Mouse (Mus musculus) hindbrain, embryonic 16.5 days (tissue): ENCODE data around the gene Dnajb5. TPM values are rescaled to one million over a fixed set of nuclear protein-coding genes. Genes with fewer than 3 reads are reported as not detected.
A peak's percentile ranks its signal among the peaks of the same experiment; 100 is the strongest.

ENCODE experiments used
- ATAC-seq: fragments of 200-750 bp; cut with Nextera tagmentation; 2 replicates; pipeline ENCODE4 v1.8.0; 2017; ENCODE audit warnings: moderate TSS enrichment, moderate library complexity
- H3K27ac ChIP-seq: fragments of 300-500 bp; sonication (generic); 2 replicates; pipeline ENCODE4 v1.5.1; 2014; ENCODE audit warnings: low read depth, mild to moderate bottlenecking, control low read depth, low read length, moderate library complexity
- H3K27me3 ChIP-seq: fragments of 300-500 bp; sonication (generic); replicated peaks from 2 replicates; pipeline ENCODE4 v1.6.1; 2014; ENCODE audit warnings: low read length; ENCODE audit not compliant: control insufficient read depth, insufficient read depth
- H3K36me3 ChIP-seq: fragments of 300-500 bp; sonication (generic); 2 replicates; pipeline ENCODE4 v1.6.1; 2014; ENCODE audit warnings: mild to moderate bottlenecking, low read length, moderate library complexity, mixed read lengths; ENCODE audit not compliant: control insufficient read depth, insufficient read depth
- H3K4me1 ChIP-seq: fragments of 300-500 bp; sonication (generic); 2 replicates; pipeline ENCODE4 v1.6.1; 2014; ENCODE audit warnings: low read depth, low read length; ENCODE audit not compliant: control insufficient read depth, insufficient read depth
- H3K4me2 ChIP-seq: fragments of 300-500 bp; sonication (generic); 2 replicates; pipeline ENCODE4 v1.6.1; 2014; ENCODE audit warnings: mild to moderate bottlenecking, low read length, control low read depth, moderate library complexity
- H3K4me3 ChIP-seq: fragments of 300-500 bp; sonication (generic); 2 replicates; pipeline ENCODE4 v1.5.1; 2014; ENCODE audit warnings: mild to moderate bottlenecking, low read length, control low read depth, moderate library complexity
- H3K9ac ChIP-seq: fragments of 300-500 bp; sonication (generic); 2 replicates; pipeline ENCODE4 v1.6.1; 2014; ENCODE audit warnings: low read depth, mild to moderate bottlenecking, control low read depth, low read length, moderate library complexity
- H3K9me3 ChIP-seq: fragments of 300-500 bp; sonication (generic); 2 replicates; pipeline ENCODE4 v1.6.1; 2014; ENCODE audit warnings: mild to moderate bottlenecking, low read length, moderate library complexity; ENCODE audit not compliant: control insufficient read depth
- WGBS: fragments of 180-500 bp; shearing (Covaris S2); extraction: QIAGEN DNeasy Blood & Tissue Kit; methylation state at CpG from one replicate; pipeline ENCODE4 v1.1.7; 2014; 5-methylcytosine and 5-hydroxymethylcytosine counted together
- polyA plus RNA-seq: library from polyadenylated mRNA; unstranded; fragments of >200 nt; fragmentation: Nextera tagmentation; extraction: Ambion mirVana; gene quantifications from 2 replicates; pipeline ENCODE4 v1.2.1, GENCODE M21; 2015

Dnajb5 gene
- polyA plus RNA-seq, 1 experiment from 2014 or later = 45.7 TPM

DNA sequence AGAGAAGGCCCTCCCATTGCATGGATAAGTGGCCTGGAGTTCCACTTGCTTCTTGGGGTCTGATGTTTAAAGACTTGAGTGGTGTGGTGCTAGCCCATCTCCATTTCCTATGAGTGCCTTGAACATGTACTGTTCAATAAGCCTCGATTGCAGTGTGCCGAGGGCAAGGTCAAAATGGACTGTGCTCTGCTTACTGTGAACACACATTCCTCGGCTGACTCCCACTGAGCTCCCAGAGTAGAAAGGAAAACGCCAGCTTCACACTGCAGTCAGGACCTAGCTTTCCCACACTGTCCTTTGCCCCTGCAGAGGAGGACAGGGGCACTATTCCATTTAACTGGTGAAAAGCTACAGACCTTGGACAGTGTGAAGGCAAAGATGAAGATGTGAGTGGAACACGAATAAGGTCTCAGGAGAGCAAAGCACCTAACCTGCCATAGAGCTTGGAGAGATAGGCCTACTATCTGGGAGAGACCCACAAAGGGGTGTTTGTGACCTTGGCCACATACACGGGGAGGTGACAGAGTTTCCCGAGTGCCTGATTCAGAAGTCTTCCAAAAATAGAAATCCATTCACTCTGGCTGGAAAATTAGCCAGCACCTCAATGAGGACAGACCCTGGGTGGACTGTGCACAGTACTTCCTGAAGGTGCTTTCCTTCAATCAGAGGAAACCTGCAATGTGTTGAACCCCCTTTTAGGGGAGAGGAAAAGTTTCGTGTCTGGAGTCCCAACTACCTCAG is 17.2 kb upstream of the Dnajb5 start:
- H3K9ac ChIP-seq = no peak overlapping the region
- no peaks in the 10 kb centered on the region for H3K4me1 ChIP-seq
- H3K27me3 ChIP-seq = no peaks in the 10 kb centered on the region
- no peaks in the 10 kb centered on the region for H3K9me3 ChIP-seq
- H3K36me3 ChIP-seq = no peaks in the 10 kb centered on the region
- no peak for ATAC-seq
- no peak overlapping the region for H3K27ac ChIP-seq
- 64% methylated on average over 8 of the region's 8 CpGs for WGBS
- no peak overlapping the region for H3K4me2 ChIP-seq
- H3K4me3 ChIP-seq = no peak overlapping the region

DNA sequence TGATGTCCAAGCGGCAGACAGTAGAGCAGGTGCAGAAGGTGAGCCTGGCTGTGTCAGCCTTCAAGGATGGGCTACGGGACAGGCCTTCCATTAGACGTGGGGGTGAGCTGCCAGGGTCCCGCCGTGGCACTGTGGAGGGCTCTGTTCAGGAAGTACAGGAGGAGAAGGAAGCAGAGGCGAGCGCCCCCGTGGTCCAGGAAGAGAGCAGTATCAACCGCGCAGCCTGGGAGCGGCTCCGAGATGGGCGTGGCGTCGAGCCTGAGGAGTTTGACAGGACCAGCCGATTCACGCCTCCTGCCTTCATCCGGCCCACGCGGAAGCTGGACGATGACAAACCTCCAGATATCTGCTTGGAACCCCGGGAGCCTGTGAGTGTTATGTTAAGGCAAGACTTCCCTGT is 16.0 kb upstream of the Dnajb5 start:
- H3K27me3 ChIP-seq = 0 out of 2 replicates have a peak, but pooled peaks cover 2% of the 10 kb centered on the region
- ATAC-seq = peak; percentile 74
- 0 out of 2 replicates have a peak, but pooled peaks cover under 1% of the 10 kb centered on the region for H3K36me3 ChIP-seq
- no peak overlapping the region for H3K27ac ChIP-seq
- peak overlapping the region; percentile 23 for H3K4me2 ChIP-seq
- no peaks in the 10 kb centered on the region for H3K4me1 ChIP-seq
- no peaks in the 10 kb centered on the region for H3K9me3 ChIP-seq
- no peak overlapping the region; the same call in 1 of the 2 replicates for H3K4me3 ChIP-seq
- peak overlapping the region; percentile 43; the same call in 1 of the 2 replicates for H3K9ac ChIP-seq
- WGBS = 5% methylated on average over 22 of the region's 22 CpGs

DNA sequence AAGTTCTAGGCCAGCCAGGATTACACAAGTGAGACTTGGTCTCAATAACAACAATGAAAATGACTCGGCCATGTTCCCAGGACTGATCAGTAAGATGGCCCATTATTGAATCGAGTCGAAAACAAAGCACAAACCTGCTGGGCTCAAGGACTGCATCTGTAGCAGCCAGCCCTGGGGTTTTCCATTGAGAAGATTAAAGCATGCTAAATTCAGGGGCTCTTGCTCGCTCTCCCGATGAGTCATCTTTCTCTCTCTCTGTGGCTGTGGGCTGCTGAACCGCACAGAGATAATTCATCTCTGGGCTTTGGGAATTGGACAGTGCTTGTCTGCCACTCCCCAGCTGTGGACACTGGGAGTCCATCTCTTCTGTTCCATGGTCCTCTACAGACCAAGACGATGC is 8.2 kb upstream of the Dnajb5 start:
- ATAC-seq = no peak
- Histone ChIP-seq H3K9me3 (no peaks in the 10 kb centered on the region), H3K4me1 (peaks cover 5% of the 10 kb centered on the region), H3K4me3 (no peak overlapping the region), H3K27ac (no peak overlapping the region), H3K9ac (no peak overlapping the region), H3K27me3 (0 out of 2 replicates have a peak, but pooled peaks cover 2% of the 10 kb centered on the region), H3K36me3 (peaks cover 17% of the 10 kb centered on the region), H3K4me2 (no peak overlapping the region)
- 63% methylated on average over 7 of the region's 7 CpGs for WGBS

DNA sequence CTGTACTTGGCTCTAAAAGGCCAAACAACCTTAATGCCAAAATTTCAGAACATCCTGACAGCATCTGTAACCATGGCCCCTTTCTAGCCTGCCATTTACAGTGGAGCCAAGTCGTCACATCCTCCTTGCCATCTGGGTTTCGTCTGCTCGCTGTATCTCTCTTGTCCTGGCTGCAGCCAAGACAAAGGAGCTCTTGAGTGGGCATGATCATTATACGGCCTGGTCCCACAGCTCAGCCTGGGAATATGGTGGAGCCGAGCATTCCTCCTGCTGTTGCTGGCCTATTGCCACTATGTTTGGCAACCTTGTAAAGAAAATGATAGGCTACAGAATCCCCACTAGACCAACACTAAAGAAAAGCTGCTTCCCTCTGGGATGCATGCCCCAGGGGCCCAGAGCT is 6.3 kb upstream of the Dnajb5 start:
- Histone ChIP-seq H3K9me3 (no peaks in the 10 kb centered on the region), H3K4me3 (no peak overlapping the region), H3K9ac (no peak overlapping the region), H3K27ac (0 out of 2 replicates have a peak overlapping the region, but pooled peaks have one; percentile 14), H3K36me3 (peaks cover 17% of the 10 kb centered on the region), H3K4me1 (peaks cover 20% of the 10 kb centered on the region), H3K4me2 (no peak overlapping the region), H3K27me3 (no peaks in the 10 kb centered on the region)
- whole genome bisulfite sequencing = 53% methylated on average over 5 of the region's 5 CpGs
- ATAC-seq = peak; percentile 13; the same call in 1 of the 2 replicates

DNA sequence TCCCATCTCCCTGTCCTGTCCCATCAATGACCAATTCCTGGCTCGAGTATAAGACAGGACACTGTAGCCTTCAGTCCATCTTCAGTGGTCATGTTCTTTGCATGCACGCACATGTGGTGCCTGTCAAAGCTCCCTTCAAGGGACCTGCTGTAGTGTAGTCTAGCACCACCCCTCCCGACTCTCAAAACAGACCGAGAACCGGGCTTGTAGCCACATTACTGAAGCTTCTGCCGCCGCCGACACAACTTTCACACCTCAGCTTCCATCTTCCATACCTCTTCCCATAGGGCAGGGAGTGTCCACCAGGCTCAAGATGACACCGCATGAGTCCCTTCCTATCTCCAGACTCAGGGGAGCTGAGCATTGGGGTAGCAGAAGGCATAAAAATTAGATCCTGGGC is 5.4 kb upstream of the Dnajb5 start:
- peaks cover 22% of the 10 kb centered on the region for H3K4me1 ChIP-seq
- no peak for ATAC-seq
- H3K36me3 ChIP-seq = peaks cover 11% of the 10 kb centered on the region
- no peak overlapping the region for H3K4me2 ChIP-seq
- no peak overlapping the region for H3K4me3 ChIP-seq
- no peak overlapping the region for H3K9ac ChIP-seq
- H3K27ac ChIP-seq = no peak overlapping the region
- no peaks in the 10 kb centered on the region for H3K27me3 ChIP-seq
- no peaks in the 10 kb centered on the region for H3K9me3 ChIP-seq
- 85% methylated on average over 9 of the region's 9 CpGs for WGBS

DNA sequence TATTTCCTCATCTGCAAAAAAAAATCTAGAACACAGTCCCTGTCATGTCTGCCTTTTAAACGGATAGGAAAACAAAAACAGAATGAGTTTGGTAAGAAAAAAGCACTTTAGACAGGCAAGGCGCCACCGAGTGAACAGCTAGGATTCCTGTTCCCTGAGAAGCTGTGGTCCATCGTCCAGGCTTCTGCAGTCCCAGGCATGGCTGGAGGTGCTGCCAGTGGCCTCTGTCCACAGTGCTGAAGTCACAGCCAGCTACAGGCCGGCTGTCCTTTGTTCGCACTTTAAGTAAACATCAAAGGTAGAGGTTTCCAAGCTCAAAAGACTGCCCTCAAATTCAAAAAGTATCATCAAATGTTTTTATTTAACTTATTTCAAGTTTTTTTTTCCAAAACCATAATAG is 4.6 kb upstream of the Dnajb5 start:
- Histone ChIP-seq H3K4me1 (peaks cover 24% of the 10 kb centered on the region), H3K9me3 (no peaks in the 10 kb centered on the region), H3K27ac (no peak overlapping the region), H3K36me3 (peaks cover 7% of the 10 kb centered on the region; the same call in 1 of the 2 replicates), H3K4me2 (no peak overlapping the region), H3K9ac (no peak overlapping the region), H3K27me3 (no peaks in the 10 kb centered on the region), H3K4me3 (no peak overlapping the region)
- ATAC-seq = no peak
- WGBS = 22% methylated on average over 6 of the region's 6 CpGs

DNA sequence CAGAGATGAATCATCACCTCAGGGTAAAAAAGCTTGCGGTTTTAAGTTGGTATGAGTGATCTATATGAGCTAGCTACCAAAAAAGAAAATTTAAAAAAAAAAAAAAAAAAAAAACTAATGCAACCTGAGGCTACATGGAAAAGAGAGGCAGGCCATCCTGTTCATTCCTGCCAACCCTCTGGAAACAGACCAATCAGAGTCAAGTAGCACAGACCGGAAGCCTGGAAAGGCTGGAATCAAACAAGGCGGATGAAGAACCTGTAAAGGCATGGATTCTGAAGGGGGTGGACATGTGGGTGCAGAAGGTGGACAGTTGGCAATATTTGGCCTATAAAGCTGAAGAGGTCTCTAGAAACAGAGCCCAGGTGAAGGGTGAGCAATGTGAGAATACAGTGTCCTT is 4.2 kb upstream of the Dnajb5 start:
- Histone ChIP-seq H3K27me3 (no peaks in the 10 kb centered on the region), H3K9ac (no peak overlapping the region), H3K9me3 (no peaks in the 10 kb centered on the region), H3K4me2 (no peak overlapping the region), H3K36me3 (0 out of 2 replicates have a peak, but pooled peaks cover 4% of the 10 kb centered on the region), H3K4me3 (no peak overlapping the region), H3K27ac (no peak overlapping the region), H3K4me1 (peaks cover 24% of the 10 kb centered on the region)
- no peak for ATAC-seq
- 91% methylated on average over 3 of the region's 3 CpGs for WGBS

DNA sequence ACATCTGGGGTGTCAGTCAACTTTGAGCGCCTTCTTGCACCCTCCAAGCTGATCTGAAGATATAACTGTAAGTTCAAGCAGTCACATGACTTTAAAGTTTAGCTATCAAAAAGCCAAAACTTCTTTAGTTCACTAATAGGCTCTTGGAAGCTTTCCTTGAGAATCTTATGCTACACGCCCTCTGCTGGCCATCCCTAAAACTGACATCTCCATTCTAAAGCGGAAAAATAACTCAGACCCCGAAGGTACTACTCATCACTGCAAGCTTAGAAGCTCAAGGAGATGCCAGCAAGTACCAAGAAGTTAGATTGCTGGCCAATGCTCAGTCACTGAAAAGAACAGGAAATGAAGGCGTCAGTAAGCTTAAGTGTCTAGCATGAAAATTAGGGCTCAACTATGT is 3.7 kb upstream of the Dnajb5 start:
- no peak for ATAC-seq
- H3K36me3 ChIP-seq = 0 out of 2 replicates have a peak, but pooled peaks cover 3% of the 10 kb centered on the region
- no peaks in the 10 kb centered on the region for H3K9me3 ChIP-seq
- no peak overlapping the region for H3K9ac ChIP-seq
- H3K4me1 ChIP-seq = peaks cover 26% of the 10 kb centered on the region
- H3K27me3 ChIP-seq = no peaks in the 10 kb centered on the region
- peak overlapping the region; percentile 40 for H3K4me2 ChIP-seq
- 3% methylated on average over 5 of the region's 5 CpGs for WGBS
- peak overlapping the region; percentile 81 for H3K27ac ChIP-seq
- H3K4me3 ChIP-seq = no peak overlapping the region

DNA sequence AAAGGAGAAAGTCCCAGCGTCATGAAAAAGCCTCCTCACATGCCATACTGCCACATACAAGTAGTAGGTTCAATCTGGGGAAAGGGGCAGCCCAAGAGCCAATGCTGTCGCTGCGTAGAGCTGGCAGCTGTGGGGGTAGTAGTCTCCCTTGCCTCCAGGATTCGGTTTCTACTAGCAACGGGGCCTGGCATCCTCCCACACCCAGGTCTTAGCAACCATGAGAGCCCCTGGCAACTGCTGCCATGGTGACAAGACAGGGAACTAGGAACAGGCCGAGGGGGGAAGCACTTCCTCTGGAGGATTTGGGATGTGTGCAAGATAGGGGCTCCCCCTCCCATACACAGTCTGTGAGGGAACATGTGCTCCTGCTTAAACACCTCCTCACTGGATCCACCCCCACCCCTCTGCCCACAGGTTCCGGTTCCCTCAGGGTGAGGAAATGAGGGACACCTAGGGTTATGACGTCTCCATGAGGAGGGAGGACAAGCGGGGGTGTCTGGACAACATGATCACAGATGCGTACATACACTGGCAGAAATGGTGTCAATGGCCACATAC is 2.8 kb upstream of the Dnajb5 start:
- peak; percentile 45 for ATAC-seq
- 22% methylated on average over 10 of the region's 10 CpGs for WGBS
- Histone ChIP-seq H3K36me3 (no peaks in the 10 kb centered on the region), H3K9me3 (no peaks in the 10 kb centered on the region), H3K27me3 (no peaks in the 10 kb centered on the region), H3K4me1 (peaks cover 33% of the 10 kb centered on the region), H3K4me2 (peak overlapping the region; percentile 40), H3K9ac (peak overlapping the region; percentile 41; the same call in 1 of the 2 replicates), H3K4me3 (no peak overlapping the region), H3K27ac (peak overlapping the region; percentile 81)
